Mouse (Mus musculus) frontal cortex, postnatal 10 days (tissue): ENCODE data around the gene Clybl.

Experiments
- DNase-seq, 2 experiments: peaks; one replicate each; pipeline ENCODE4 v3.0.0; 2022; ENCODE audit warnings: low spot score in 2 of 2, mixed read lengths in 1 of 2

The Clybl gene

GRCm38 (mm10) chr14:122361807-122362206, 180.3 kb downstream of the Clybl start:
- no peak for DNase-seq

GRCm38 (mm10) chr14:122363156-122363555, 181.7 kb downstream of the Clybl start:
- no peak for DNase-seq

GRCm38 (mm10) chr14:122364026-122364425, 182.5 kb downstream of the Clybl start:
- DNase-seq, result no peak

- no peak for DNase-seq
Measured at GRCm38 (mm10) chr14:122367252-122367868, 185.9 kb downstream of the Clybl start.

GRCm38 (mm10) chr14:122367882-122368418, 186.4 kb downstream of the Clybl start:
- no peak for DNase-seq

GRCm38 (mm10) chr14:122368501-122368900, 187.0 kb downstream of the Clybl start:
- no peak for DNase-seq

GRCm38 (mm10) chr14:122371979-122372378, 190.5 kb downstream of the Clybl start:
- DNase-seq, result no peak

- DNase-seq, result no peak
Measured at GRCm38 (mm10) chr14:122373458-122373857, 192.0 kb downstream of the Clybl start.

GRCm38 (mm10) chr14:122374285-122374997, 192.9 kb downstream of the Clybl start:
- DNase-seq, result no peak

GRCm38 (mm10) chr14:122375070-122375811, 193.7 kb downstream of the Clybl start:
- DNase-seq, result no peak

GRCm38 (mm10) chr14:122376482-122377143, 195.1 kb downstream of the Clybl start:
- DNase-seq, result no peak

- DNase-seq, result no peak
Measured at GRCm38 (mm10) chr14:122377681-122378080, 196.2 kb downstream of the Clybl start.

- DNase-seq, result no peak
Measured at GRCm38 (mm10) chr14:122379076-122379475, 197.6 kb downstream of the Clybl start.

- DNase-seq, result no peak
Measured at GRCm38 (mm10) chr14:122379996-122380395, 198.5 kb downstream of the Clybl start.

GRCm38 (mm10) chr14:122380896-122381845, 199.7 kb downstream of the Clybl start:
- no peak for DNase-seq

GRCm38 (mm10) chr14:122382281-122382680, 200.8 kb downstream of the Clybl start:
- no peak for DNase-seq

- DNase-seq, result no peak
Measured at GRCm38 (mm10) chr14:122383931-122384330, 202.4 kb downstream of the Clybl start.

GRCm38 (mm10) chr14:122384447-122385237, 203.1 kb downstream of the Clybl start:
- no peak for DNase-seq

- DNase-seq, result no peak
Measured at GRCm38 (mm10) chr14:122385238-122385534, 203.7 kb downstream of the Clybl start.

GRCm38 (mm10) chr14:122385758-122386157, 204.3 kb downstream of the Clybl start:
- DNase-seq, result no peak
